Mouse (Mus musculus) forebrain, embryonic 15.5 days (tissue): ENCODE results near the gene Trim41. TPM values are rescaled to one million over a fixed set of nuclear protein-coding genes. Genes with fewer than 3 reads are reported as not detected.

Experiments
- ATAC-seq: fragments of 200-750 bp; cut with Nextera tagmentation; replicated peaks from 2 replicates; pipeline ENCODE4 v1.8.0; 2017; ENCODE audit warnings: mild to moderate bottlenecking, moderate TSS enrichment, moderate library complexity
- H3K27ac ChIP-seq: fragments of 300-500 bp; sonication (generic); replicated peaks from 2 replicates; pipeline ENCODE4 v1.5.1; 2015; ENCODE audit warnings: mild to moderate bottlenecking, inconsistent platforms
- H3K27me3 ChIP-seq: fragments of 300-500 bp; sonication (generic); 2 replicates; pipeline ENCODE4 v1.6.1; 2015; ENCODE audit warnings: inconsistent platforms
- H3K36me3 ChIP-seq: fragments of 300-500 bp; sonication (generic); 2 replicates; pipeline ENCODE4 v1.6.1; 2015; ENCODE audit warnings: mild to moderate bottlenecking, inconsistent platforms
- H3K4me1 ChIP-seq: fragments of 300-500 bp; sonication (generic); 2 replicates; pipeline ENCODE4 v1.6.1; 2015; ENCODE audit warnings: inconsistent platforms
- H3K4me2 ChIP-seq: fragments of 300-500 bp; sonication (generic); replicated peaks from 2 replicates; pipeline ENCODE4 v1.6.1; 2015; ENCODE audit warnings: mild to moderate bottlenecking, inconsistent platforms
- H3K4me3 ChIP-seq: fragments of 300-500 bp; sonication (generic); 2 replicates; pipeline ENCODE4 v1.5.1; 2015; ENCODE audit warnings: mild to moderate bottlenecking, inconsistent platforms
- H3K9ac ChIP-seq: fragments of 300-500 bp; sonication (generic); replicated peaks from 2 replicates; pipeline ENCODE4 v1.6.1; 2015; ENCODE audit warnings: mild to moderate bottlenecking, inconsistent platforms
- H3K9me3 ChIP-seq: fragments of 300-500 bp; sonication (generic); 2 replicates; pipeline ENCODE4 v1.6.1; 2016; ENCODE audit warnings: inconsistent platforms
- WGBS: fragments of 180-500 bp; shearing (Covaris S2); methylation state at CpG from one replicate; pipeline ENCODE4 v1.1.7; 2015; ENCODE audit warnings: mixed read lengths; 5-methylcytosine and 5-hydroxymethylcytosine counted together
- polyA plus RNA-seq: library from polyadenylated mRNA; unstranded; fragments of >200 nt; fragmentation: Nextera tagmentation; extraction: Ambion mirVana; gene quantifications from 2 replicates; pipeline ENCODE4 v1.2.1, GENCODE M21; 2015

The Trim41 gene
- polyA plus RNA-seq, 1 experiment from 2014 or later: 6.3 TPM

DNA sequence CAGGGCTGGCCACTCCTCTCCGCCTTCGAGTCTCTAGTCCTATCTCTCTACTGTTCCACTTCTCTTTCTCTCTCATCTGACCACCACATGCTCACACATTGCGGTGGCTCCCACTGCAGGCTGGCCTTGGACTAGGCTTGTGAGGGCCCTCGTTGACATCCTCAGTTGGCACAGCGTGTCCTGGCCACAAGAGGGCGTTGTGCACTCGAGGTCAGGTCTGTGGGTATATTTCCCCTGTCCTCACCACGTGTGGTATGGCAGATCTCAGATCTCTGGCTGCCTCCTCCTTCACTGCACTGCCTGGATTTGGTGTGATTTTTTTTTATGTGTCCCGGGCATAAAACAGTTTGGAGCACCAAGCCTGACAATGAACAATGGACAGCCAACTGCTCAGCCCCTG is 40.5 kb downstream of the Trim41 start:
- no peaks in the 10 kb centered on the region for H3K9me3 ChIP-seq
- H3K4me1 ChIP-seq: peaks cover 6% of the 10 kb centered on the region
- WGBS: 54% methylated on average over 9 of the region's 9 CpGs
- ATAC-seq: peak; percentile 15; the same call in 1 of the 2 replicates
- no peak overlapping the region for H3K27ac ChIP-seq
- no peaks in the 10 kb centered on the region for H3K36me3 ChIP-seq
- H3K4me2 ChIP-seq: no peak overlapping the region
- H3K4me3 ChIP-seq: no peak overlapping the region
- H3K9ac ChIP-seq: no peak overlapping the region
- H3K27me3 ChIP-seq: no peaks in the 10 kb centered on the region

DNA sequence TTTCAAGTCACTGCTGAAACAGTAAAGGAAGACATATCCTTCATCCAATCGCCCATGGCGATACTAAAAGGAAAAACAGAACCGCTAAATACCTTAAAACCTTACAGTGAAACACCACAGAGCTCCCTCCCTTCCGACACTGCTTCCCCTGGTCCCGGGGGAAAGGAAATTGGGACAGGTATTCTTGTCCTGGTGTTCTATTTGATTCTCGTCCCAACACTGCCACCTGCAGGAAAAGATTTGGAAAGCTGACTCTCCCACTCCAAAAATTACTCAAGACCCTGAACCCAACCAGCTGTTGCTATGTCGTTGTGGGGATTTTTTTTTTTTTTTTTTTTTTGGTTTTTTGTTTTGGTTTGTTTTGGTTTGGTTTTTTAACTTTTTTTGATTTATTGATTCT is 41.7 kb downstream of the Trim41 start:
- Histone ChIP-seq H3K9ac (no peak overlapping the region), H3K4me1 (peaks cover 6% of the 10 kb centered on the region), H3K9me3 (no peaks in the 10 kb centered on the region), H3K27me3 (no peaks in the 10 kb centered on the region), H3K4me2 (no peak overlapping the region; the same call in 1 of the 2 replicates), H3K4me3 (no peak overlapping the region), H3K27ac (no peak overlapping the region), H3K36me3 (no peaks in the 10 kb centered on the region)
- WGBS: 2% methylated on average over 7 of the region's 7 CpGs
- peak; percentile 28; the same call in 1 of the 2 replicates for ATAC-seq

DNA sequence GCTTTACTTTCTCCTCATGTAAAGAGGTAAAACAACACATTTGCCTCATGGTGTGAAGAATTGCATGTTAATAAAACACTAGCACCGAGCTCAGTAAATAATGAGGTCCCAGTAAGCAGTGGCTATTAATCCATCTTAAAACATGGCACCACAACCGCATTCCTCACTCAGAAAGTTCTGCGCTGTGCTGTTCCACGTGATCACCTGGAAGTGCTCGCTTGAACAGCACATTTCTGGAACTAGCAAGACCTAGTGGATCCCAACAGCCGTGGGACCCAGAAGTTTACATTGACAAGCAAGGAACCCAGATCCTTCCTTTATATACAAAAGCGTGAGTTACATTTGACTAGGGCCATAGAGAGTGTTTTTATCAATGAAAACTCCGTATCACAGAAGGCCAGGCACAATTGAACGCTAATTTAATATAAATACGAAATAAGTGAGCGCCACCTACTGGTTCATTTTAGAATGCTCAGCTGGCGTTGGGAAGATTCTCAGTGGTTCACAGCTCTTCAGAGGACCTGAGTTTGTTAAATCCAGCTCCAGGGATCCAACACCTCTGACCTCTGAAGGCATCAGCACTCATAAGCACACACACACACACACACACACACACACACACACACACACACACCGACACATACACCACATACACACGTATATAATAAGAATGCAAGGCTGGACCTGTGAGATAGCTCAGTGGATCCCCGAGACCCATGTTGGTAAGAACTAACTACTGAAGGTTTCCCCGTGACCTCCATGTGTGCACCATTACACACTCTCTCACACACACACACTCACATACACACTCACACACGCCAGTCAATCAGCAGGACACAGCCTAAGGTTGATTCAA is 42.5 kb downstream of the Trim41 start:
- 34% methylated on average over 17 of the region's 17 CpGs for WGBS
- Histone ChIP-seq H3K9me3 (no peaks in the 10 kb centered on the region), H3K27ac (no peak overlapping the region), H3K4me1 (peaks cover 6% of the 10 kb centered on the region), H3K27me3 (no peaks in the 10 kb centered on the region), H3K9ac (no peak overlapping the region), H3K4me3 (0 out of 2 replicates have a peak overlapping the region, but pooled peaks have one; percentile 6), H3K4me2 (peak overlapping the region; percentile 37), H3K36me3 (no peaks in the 10 kb centered on the region)
- peak; percentile 44 for ATAC-seq

DNA sequence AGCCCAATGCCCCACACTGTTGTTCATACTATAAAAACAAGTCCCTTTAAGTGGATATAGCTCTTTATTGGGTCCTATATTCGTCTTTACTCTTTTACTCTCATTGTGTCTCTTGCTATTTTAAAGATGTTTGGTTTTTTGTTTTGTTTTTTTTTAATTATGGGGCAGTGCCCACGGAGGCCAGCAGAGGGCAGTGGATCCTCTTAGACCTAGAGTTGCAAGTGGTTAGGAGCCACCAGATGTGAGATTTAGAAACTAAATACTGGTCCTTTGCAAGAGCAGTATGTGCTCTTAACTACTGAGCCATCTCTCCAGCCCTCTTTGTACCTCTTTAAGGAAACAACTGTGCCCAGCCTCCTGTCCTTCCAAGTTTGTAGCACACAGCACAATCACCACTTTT is 45.5 kb downstream of the Trim41 start:
- Histone ChIP-seq H3K4me1 (peaks cover 6% of the 10 kb centered on the region), H3K36me3 (no peaks in the 10 kb centered on the region), H3K4me3 (no peak overlapping the region), H3K27me3 (no peaks in the 10 kb centered on the region), H3K9ac (no peak overlapping the region), H3K4me2 (no peak overlapping the region), H3K9me3 (no peaks in the 10 kb centered on the region), H3K27ac (no peak overlapping the region)
- ATAC-seq: no peak
- 5% methylated on average over 2 of the region's 2 CpGs for WGBS

DNA sequence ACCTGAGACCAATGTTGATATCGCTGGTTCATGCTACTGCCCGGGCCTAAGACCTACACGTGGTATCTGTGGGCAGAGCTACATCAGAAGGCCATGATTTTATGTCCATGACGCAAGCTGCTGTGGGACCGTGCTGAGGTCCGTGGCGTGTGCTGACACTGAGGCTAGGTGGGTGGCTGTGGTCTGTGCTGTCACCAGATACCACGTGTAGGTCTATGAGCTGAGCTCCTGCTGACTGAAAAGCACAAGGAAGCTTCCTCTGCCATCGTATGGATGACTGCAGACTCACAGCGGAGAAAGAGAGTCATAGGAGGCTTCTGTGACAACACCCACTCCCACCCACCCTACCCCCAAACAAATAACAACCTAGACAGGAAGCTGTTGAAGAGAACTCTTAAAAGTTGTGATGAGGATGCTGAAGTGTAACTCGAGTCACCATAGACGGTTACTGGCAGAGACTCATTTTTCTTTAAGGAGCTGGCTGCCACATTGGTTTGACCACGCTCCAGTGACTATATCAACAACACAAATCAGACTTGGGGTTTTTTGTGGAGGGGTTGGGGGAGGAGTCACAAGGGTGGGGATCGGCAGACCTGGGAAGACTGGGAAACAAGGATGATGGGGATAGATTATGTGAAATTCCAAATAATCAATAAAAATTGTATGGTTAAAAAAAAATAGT is 49.8 kb downstream of the Trim41 start:
- WGBS: 89% methylated on average over 14 of the region's 14 CpGs
- no peaks in the 10 kb centered on the region for H3K27me3 ChIP-seq
- no peaks in the 10 kb centered on the region for H3K36me3 ChIP-seq
- no peak overlapping the region for H3K4me3 ChIP-seq
- H3K9me3 ChIP-seq: no peaks in the 10 kb centered on the region
- no peak overlapping the region for H3K9ac ChIP-seq
- no peak for ATAC-seq
- no peak overlapping the region for H3K27ac ChIP-seq
- no peaks in the 10 kb centered on the region for H3K4me1 ChIP-seq
- H3K4me2 ChIP-seq: no peak overlapping the region

DNA sequence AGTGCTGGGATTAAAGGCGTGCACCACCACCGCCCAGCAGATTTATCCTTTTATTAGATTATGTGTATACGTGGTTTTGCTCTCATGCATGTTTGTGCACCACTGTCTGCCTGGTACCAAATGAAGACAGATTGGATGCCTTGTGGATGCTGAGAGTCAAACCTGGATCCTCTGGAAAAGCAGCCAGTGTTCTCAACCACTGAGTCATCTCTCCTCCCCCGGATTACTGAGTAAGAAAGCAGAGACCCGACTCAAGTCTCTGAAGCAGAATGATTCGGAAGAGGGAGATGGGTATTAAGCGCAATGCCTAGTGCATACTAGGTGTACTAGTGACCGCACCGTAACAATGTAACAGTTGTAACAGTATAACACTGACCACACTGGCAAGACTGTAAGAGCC is 53.0 kb downstream of the Trim41 start:
- Histone ChIP-seq H3K27me3 (no peaks in the 10 kb centered on the region), H3K9me3 (no peaks in the 10 kb centered on the region), H3K27ac (no peak overlapping the region), H3K36me3 (no peaks in the 10 kb centered on the region), H3K4me2 (no peak overlapping the region), H3K4me1 (no peaks in the 10 kb centered on the region), H3K4me3 (no peak overlapping the region), H3K9ac (no peak overlapping the region)
- 91% methylated on average over 9 of the region's 9 CpGs for WGBS
- no peak for ATAC-seq

DNA sequence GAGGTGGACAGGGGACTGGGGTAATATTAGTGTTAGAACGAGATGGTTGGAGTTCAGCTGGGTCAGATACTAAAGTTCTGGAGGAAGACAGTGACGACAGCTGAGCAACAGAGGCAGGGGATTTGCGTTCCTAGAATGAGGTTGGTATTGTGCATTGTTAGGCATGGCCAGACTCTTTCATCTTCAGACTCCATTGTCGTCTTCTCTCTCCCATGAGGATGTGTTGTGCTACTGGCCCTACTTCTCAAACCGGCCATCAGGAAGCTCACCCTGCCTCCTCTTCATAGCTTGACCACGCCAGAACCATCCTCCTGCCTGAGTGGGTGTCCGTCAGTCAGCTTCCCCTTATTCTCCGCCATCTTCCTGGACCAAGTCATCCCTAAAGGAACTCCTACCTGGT is 58.1 kb downstream of the Trim41 start:
- Histone ChIP-seq H3K4me3 (no peak overlapping the region), H3K9me3 (no peaks in the 10 kb centered on the region)

More for the DNA sequence above, 58.1 kb downstream of the Trim41 start:
- Histone ChIP-seq H3K27me3 (no peaks in the 10 kb centered on the region), H3K4me2 (no peak overlapping the region), H3K27ac (no peak overlapping the region), H3K4me1 (no peaks in the 10 kb centered on the region), H3K9ac (no peak overlapping the region), H3K36me3 (no peaks in the 10 kb centered on the region)
- 90% methylated on average over 8 of the region's 8 CpGs for WGBS
- ATAC-seq: no peak

Other genes with a start within 250 kb of the Trim41 start
- 475 and 481 TPM in 2 replicates for gene Rack1, start 17.0 kb downstream of the Trim41 start, polyA plus RNA-seq
- 1.4 and 1.7 TPM in 2 replicates for gene Trim7, start 8.8 kb upstream of the Trim41 start, polyA plus RNA-seq
- gene Gm12184, start 9.3 kb upstream of the Trim41 start, polyA plus RNA-seq: 4.5 and 5.8 TPM in 2 replicates
- 1.6 and 1.9 TPM in 2 replicates for gene Irgm1, start 54.3 kb upstream of the Trim41 start, polyA plus RNA-seq
- gene Gm5431, start 84.9 kb upstream of the Trim41 start, polyA plus RNA-seq: 0.11 and 0.14 TPM in 2 replicates
- gene Psme2b, start 128.8 kb upstream of the Trim41 start, polyA plus RNA-seq: 1.3 and 1.5 TPM in 2 replicates
- not detected in 2 replicates for gene Olfr56, start 161.5 kb upstream of the Trim41 start, polyA plus RNA-seq
- 0.34 and 0.55 TPM in 2 replicates for gene 9930111J21Rik1, start 162.0 kb upstream of the Trim41 start, polyA plus RNA-seq
- not detected in 2 replicates for gene Gm12185, start 174.9 kb upstream of the Trim41 start, polyA plus RNA-seq
- gene Tgtp1, start 176.8 kb upstream of the Trim41 start, polyA plus RNA-seq: not detected in 2 replicates
- gene 9930111J21Rik2, start 233.9 kb upstream of the Trim41 start, polyA plus RNA-seq: 0.24 and 0.28 TPM in 2 replicates
- gene Tgtp2, start 246.9 kb upstream of the Trim41 start, polyA plus RNA-seq: not detected in 2 replicates